Comparison of ENCODE assay signal across 8 mouse cellular contexts in genomic region chr5:125154989-125155388, GRCm38 (mm10). TPM values are rescaled to one million over a fixed set of nuclear protein-coding genes. Genes with fewer than 3 reads are reported as not detected.
DNase-seq lines count a peak whose midpoint lies in the region; TF ChIP-seq lines count a peak whose summit lies in the region.

No protein-coding gene starts in this region.

- peaks cover 89% of the 10 kb centered on the region for H3K79me2 ChIP-seq in myocyte (ENCODE audit: control insufficient read depth, insufficient read depth)

- no peaks in the 10 kb centered on the region for H3K36me3 ChIP-seq in myocyte (ENCODE audit: control insufficient read depth, insufficient read depth)

- no peak for TF ChIP-seq POLR2A in myocyte (IDR thresholded peaks at IDR 0.05; ENCODE audit: insufficient read length, low read depth)

- no peaks in the 10 kb centered on the region for H3K27me3 ChIP-seq in myocyte (ENCODE audit: control insufficient read depth, insufficient read depth, insufficient read length)

- peak; percentile 91 for DNase-seq in retina, postnatal 1 day
- DNase-seq in retina, embryonic 14.5 days (ENCODE audit: low spot score), result no peak
- DNase-seq in cerebellum, postnatal 10 days, result peak; percentile 96 to 98
- peak; percentile 53 to 59 for DNase-seq in heart, postnatal 36 days
- DNase-seq in thymus, postnatal 10 days (ENCODE audit: low spot score in 2 of 2), result no peak
- no peak for DNase-seq in ovary, postnatal 14 days (ENCODE audit: low spot score)
- no peak for DNase-seq in urinary bladder, postnatal 4 days (ENCODE audit: low spot score in 2 of 2)

- H3K4me2 ChIP-seq in myocyte (ENCODE audit: low read depth), result peak overlapping the region; percentile 7

- no peak overlapping the region for H3ac ChIP-seq in myocyte (ENCODE audit: control insufficient read depth, insufficient read length)

- no peak overlapping the region for H3K4me3 ChIP-seq in myocyte

- intact Hi-C loops in heart, postnatal 36 days (cut with DNase I), result no loop called here

TF ChIP-seq in myocyte, 11 proteins besides CTCF, POLR2A, EP300 and RAD21:
- TF ChIP-seq MAX (IDR thresholded peaks at IDR 0.05; ENCODE audit: low read depth), result no peak
- peak in 2 of 3 experiments; percentile 53 to 62 for TF ChIP-seq MYOD1 (IDR thresholded peaks at IDR 0.05; ENCODE audit: control insufficient read depth in 1 of 3, insufficient read length in 2 of 3, low read depth in 2 of 3)
- TF ChIP-seq POLR2AphosphoS2 (IDR thresholded peaks at IDR 0.05; ENCODE audit: insufficient read length, low read depth), result no peak
- no peak for TF ChIP-seq USF1 (IDR thresholded peaks at IDR 0.05; ENCODE audit: low read depth)
- no peak for TF ChIP-seq SRF (IDR thresholded peaks at IDR 0.05; ENCODE audit: control insufficient read depth, insufficient read length, low read depth)
- no peak for TF ChIP-seq CEBPB (IDR thresholded peaks at IDR 0.05; ENCODE audit: insufficient read depth, poor library complexity, severe bottlenecking)
- TF ChIP-seq TCF3 (IDR thresholded peaks at IDR 0.05; ENCODE audit: insufficient read length, low read depth), result no peak
- TF ChIP-seq REST (IDR thresholded peaks at IDR 0.05; ENCODE audit: insufficient read depth, insufficient read length), result no peak
- peak; percentile 1 for TF ChIP-seq TCF12 (IDR thresholded peaks at IDR 0.05; ENCODE audit: insufficient read depth, poor library complexity, severe bottlenecking)
- no peak for TF ChIP-seq E2F4 (IDR thresholded peaks at IDR 0.05; ENCODE audit: insufficient read depth)
- peak; percentile 40 to 86 (median 66) for TF ChIP-seq MYOG (IDR thresholded peaks at IDR 0.05; ENCODE audit: control insufficient read depth in 1 of 3, insufficient read depth in 1 of 3, insufficient read length in 2 of 3, low read depth in 2 of 3)

RNA-seq across cellular contexts. Expression of gene Ncor2, which starts 24.0 kb away (rescaled TPM):
- total RNA-seq in heart, postnatal 36 days (2021), result 10 to 100 TPM; 70.5 to 74.8 TPM
- 127 TPM for polyA plus RNA-seq in myocyte (2012; fragmentation: generic; extraction: Trizol)

Comparison
In these comparisons a context has a peak if more than half of its experiments do, and no peak if none do; other contexts are left out.
1. DNase-seq: peak in retina, postnatal 1 day (single experiment), cerebellum, postnatal 10 days (2 of 2) and heart, postnatal 36 days (2 of 2); none in retina, embryonic 14.5 days (single experiment), thymus, postnatal 10 days (0 of 2), ovary, postnatal 14 days (single experiment) and urinary bladder, postnatal 4 days (0 of 2).